Mouse (Mus musculus) MEL (cell line): Measurements from ENCODE around the gene Minar1. TPM values are rescaled to one million over a fixed set of nuclear protein-coding genes. Genes with fewer than 3 reads are reported as not detected.

Experiments
- DNase-seq: peaks from one replicate; pipeline ENCODE4 v3.0.0; 2011; ENCODE audit warnings: low read depth, low spot score
- H3K27ac ChIP-seq: 2 replicates; pipeline ENCODE4 v1.5.1; 2012; ENCODE audit warnings: low read depth, mild to moderate bottlenecking, control low read depth, low read length, moderate library complexity; ENCODE audit not compliant: control insufficient read depth
- H3K27me3 ChIP-seq, 2 experiments: fragments of 150-350 bp in 1 of 2; sonication (generic) in 1 of 2; 2 replicates each; pipeline ENCODE4 v1.6.1; 2012; ENCODE audit warnings: low read length in 2 of 2, mild to moderate bottlenecking in 2 of 2, improper control_type of control experiment in 1 of 2, moderate library complexity in 1 of 2; ENCODE audit not compliant: insufficient read depth in 2 of 2, control insufficient read depth in 1 of 2
- H3K36me3 ChIP-seq, 2 experiments: 2 replicates each; pipeline ENCODE4 v1.6.1; 2012 to 2014; ENCODE audit warnings: low read length in 2 of 2, improper control_type of control experiment in 1 of 2, inconsistent platforms in 1 of 2, mild to moderate bottlenecking in 1 of 2; ENCODE audit not compliant: insufficient read depth in 2 of 2, control insufficient read depth in 1 of 2
- H3K4me1 ChIP-seq, 2 experiments: fragments of 150-350 bp in 1 of 2; sonication (generic) in 1 of 2; 2 replicates each; pipeline ENCODE4 v1.6.1; 2012; ENCODE audit warnings: low read length in 2 of 2, improper control_type of control experiment in 1 of 2, mild to moderate bottlenecking in 1 of 2; ENCODE audit not compliant: insufficient read depth in 2 of 2, control insufficient read depth in 1 of 2
- H3K4me3 ChIP-seq, 2 experiments: fragments of 150-350 bp in 1 of 2; sonication (generic) in 1 of 2; 2 replicates each; pipeline ENCODE4 v1.5.1; 2012; ENCODE audit warnings: low read depth in 2 of 2, low read length in 2 of 2, mild to moderate bottlenecking in 2 of 2, moderate library complexity in 2 of 2, control low read depth in 1 of 2, improper control_type of control experiment in 1 of 2; ENCODE audit not compliant: control insufficient read depth in 1 of 2, insufficient read depth in 1 of 2
- H3K79me2 ChIP-seq: 2 replicates; pipeline ENCODE4 v1.6.1; 2012; ENCODE audit warnings: mild to moderate bottlenecking, low read length, moderate library complexity; ENCODE audit not compliant: control insufficient read depth, poor library complexity, insufficient read depth
- H3K9ac ChIP-seq: 2 replicates; pipeline ENCODE4 v1.6.1; 2012; ENCODE audit warnings: low read depth, mild to moderate bottlenecking, control low read depth, low read length, moderate library complexity; ENCODE audit not compliant: control insufficient read depth, poor library complexity, severe bottlenecking
- H3K9me3 ChIP-seq: fragments of 150-350 bp; sonication (generic); replicated peaks from 2 replicates; pipeline ENCODE4 v1.6.1; 2012; ENCODE audit warnings: mild to moderate bottlenecking, low read length, improper control_type of control experiment, moderate library complexity; ENCODE audit not compliant: insufficient read depth
- BHLHE40 ChIP-seq: IDR thresholded peaks from 2 replicates; pipeline ENCODE4 v1.6.1; 2012; ENCODE audit warnings: low read depth, mild to moderate bottlenecking, inconsistent platforms, low read length, improper control_type of control experiment, borderline replicate concordance
- ETS1 ChIP-seq: IDR thresholded peaks from 2 replicates; pipeline ENCODE4 v1.6.1; 2012; ENCODE audit warnings: low read depth, mild to moderate bottlenecking, inconsistent platforms, low read length, improper control_type of control experiment, moderate library complexity
- GABPA ChIP-seq: IDR thresholded peaks from 2 replicates; pipeline ENCODE4 v1.6.1; 2012; ENCODE audit warnings: low read depth, mild to moderate bottlenecking, inconsistent platforms, low read length, improper control_type of control experiment, moderate library complexity
- MAZ ChIP-seq: IDR thresholded peaks from 2 replicates; pipeline ENCODE4 v1.6.1; 2012; ENCODE audit warnings: low read depth, mild to moderate bottlenecking, inconsistent platforms, low read length, improper control_type of control experiment
- MEF2A ChIP-seq: IDR thresholded peaks from 2 replicates; pipeline ENCODE4 v1.6.1; 2014; ENCODE audit warnings: low read depth, mild to moderate bottlenecking, inconsistent platforms, low read length, improper control_type of control experiment; ENCODE audit not compliant: poor library complexity, insufficient replicate concordance, severe bottlenecking; ENCODE audit errors: extremely low read depth
- MXI1 ChIP-seq: IDR thresholded peaks from 2 replicates; pipeline ENCODE4 v1.6.1; 2011; ENCODE audit warnings: mild to moderate bottlenecking, low read depth, low read length, improper control_type of control experiment
- MYB ChIP-seq: IDR thresholded peaks from 2 replicates; pipeline ENCODE4 v1.6.1; 2011; ENCODE audit warnings: mild to moderate bottlenecking, low read depth, low read length, improper control_type of control experiment
- POLR2A ChIP-seq, 2 experiments: IDR thresholded peaks; 2 replicates each; pipeline ENCODE4 v1.6.1; 2011 to 2012; ENCODE audit warnings: low read length in 2 of 2, mild to moderate bottlenecking in 2 of 2, control low read depth in 1 of 2, improper control_type of control experiment in 1 of 2, low read depth in 1 of 2, moderate library complexity in 1 of 2; ENCODE audit not compliant: control insufficient read depth in 1 of 2, insufficient read depth in 1 of 2, poor library complexity in 1 of 2
- POLR2AphosphoS2 ChIP-seq: IDR thresholded peaks from 2 replicates; pipeline ENCODE4 v1.6.1; 2011; ENCODE audit warnings: low read length, improper control_type of control experiment
- RAD21 ChIP-seq: IDR thresholded peaks from 2 replicates; pipeline ENCODE4 v1.6.1; 2011; ENCODE audit warnings: mild to moderate bottlenecking, low read depth, low read length, improper control_type of control experiment
- RCOR1 ChIP-seq: IDR thresholded peaks from 2 replicates; pipeline ENCODE4 v1.6.1; 2012; ENCODE audit warnings: low read depth, mild to moderate bottlenecking, inconsistent platforms, low read length, improper control_type of control experiment
- SIN3A ChIP-seq: IDR thresholded peaks from 2 replicates; pipeline ENCODE4 v1.6.1; 2012; ENCODE audit warnings: low read length, improper control_type of control experiment, inconsistent platforms
- SMC3 ChIP-seq: IDR thresholded peaks from 2 replicates; pipeline ENCODE4 v1.6.1; 2011; ENCODE audit warnings: low read depth, low read length, improper control_type of control experiment
- ZC3H11A ChIP-seq: IDR thresholded peaks from 2 replicates; pipeline ENCODE4 v1.6.1; 2012; ENCODE audit warnings: low read depth, mild to moderate bottlenecking, inconsistent platforms, low read length, improper control_type of control experiment
- ZNF384 ChIP-seq: IDR thresholded peaks from 2 replicates; pipeline ENCODE4 v1.6.1; 2012; ENCODE audit warnings: low read depth, mild to moderate bottlenecking, inconsistent platforms, low read length, improper control_type of control experiment
- polyA plus RNA-seq, 2 experiments: library from polyadenylated mRNA; stranded (reverse) in 1 of 2; unstranded in 1 of 2; fragments of >175 nt in 1 of 2; fragments of >200 nt in 1 of 2; gene quantifications; 2 replicates each; pipeline versions ENCODE4 v1.2.1 to v1.2.4; 2012; ENCODE audit warnings: low replicate concordance in 2 of 2, low read depth in 1 of 2; ENCODE audit not compliant: insufficient read length in 2 of 2, insufficient read depth in 1 of 2, missing spikeins in 1 of 2
- total RNA-seq: library from RNA; depleted of rRNA; stranded (reverse); fragments of 300-350 nt; gene quantifications from 2 replicates; pipeline ENCODE4 v1.2.3, GENCODE M21; 2012

Minar1 gene
- total and polyA plus RNA-seq, 3 experiments, result not detected

DNA sequence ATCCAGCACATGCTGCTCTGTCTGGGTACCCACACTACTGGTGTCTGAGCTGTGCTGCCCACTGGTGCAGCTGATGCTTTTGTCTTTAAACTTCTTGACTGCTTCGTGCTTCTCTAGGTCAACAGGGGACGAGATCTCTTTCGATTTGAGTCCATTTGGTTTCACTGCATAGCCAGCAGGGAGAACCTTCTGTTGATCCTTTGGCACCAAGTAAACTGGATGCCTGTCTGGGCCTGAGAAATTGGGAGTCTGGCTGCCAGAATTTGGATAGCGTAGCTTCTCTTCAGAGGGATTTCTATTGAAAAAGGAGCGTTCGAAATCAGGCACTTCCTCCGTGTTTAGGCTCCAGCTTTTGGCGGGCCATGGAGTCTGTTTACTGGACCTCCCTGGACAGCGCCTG is 21.0 kb downstream of the Minar1 start:
- no peaks in the 10 kb centered on the region for H3K79me2 ChIP-seq
- H3K27ac ChIP-seq, result no peak overlapping the region
- DNase-seq, result no peak
- TF ChIP-seq MEF2A (no peak), MAZ (no peak), POLR2A (IDR thresholded peaks at IDR 0.05; ENCODE audit: control insufficient read depth in 1 of 2, insufficient read depth in 1 of 2, low read depth in 1 of 2, low read length in 2 of 2, poor library complexity in 1 of 2) (no peak), POLR2AphosphoS2 (no peak), ETS1 (no peak), MXI1 (no peak)
- H3K9me3 ChIP-seq, result no peaks in the 10 kb centered on the region
- H3K36me3 ChIP-seq, result no peaks in the 10 kb centered on the region
- H3K27me3 ChIP-seq, result no peaks in the 10 kb centered on the region
- H3K4me3 ChIP-seq, result no peak overlapping the region
- H3K9ac ChIP-seq, result no peak overlapping the region
- H3K4me1 ChIP-seq, result no peaks in the 10 kb centered on the region

DNA sequence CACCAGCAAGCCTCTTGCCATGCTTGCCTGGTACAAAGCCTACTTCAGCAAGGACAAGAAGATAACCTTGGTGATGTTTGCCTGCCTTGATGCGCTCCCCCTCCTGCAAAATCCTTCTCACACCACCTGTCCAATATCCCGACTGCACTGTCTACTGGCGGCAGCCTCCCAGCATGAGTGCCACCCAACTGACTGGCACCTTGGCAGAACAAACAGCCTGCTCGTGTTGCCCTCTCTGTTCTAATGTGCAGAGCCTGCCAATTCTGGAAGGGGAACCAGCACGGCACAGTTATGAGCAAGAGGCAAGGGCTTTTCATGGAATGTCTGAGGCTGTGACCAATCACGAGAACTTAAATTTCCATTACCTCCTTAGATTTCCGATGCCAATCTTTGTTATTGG is 22.2 kb downstream of the Minar1 start:
- Histone ChIP-seq H3K4me3 (no peak overlapping the region), H3K79me2 (no peaks in the 10 kb centered on the region), H3K9ac (no peak overlapping the region), H3K27ac (no peak overlapping the region), H3K36me3 (no peaks in the 10 kb centered on the region), H3K27me3 (no peaks in the 10 kb centered on the region), H3K4me1 (no peaks in the 10 kb centered on the region), H3K9me3 (no peaks in the 10 kb centered on the region)
- DNase-seq, result no peak
- TF ChIP-seq BHLHE40 (no peak), GABPA (no peak), RAD21 (no peak), SIN3A (no peak), ZC3H11A (no peak), SMC3 (no peak)

DNA sequence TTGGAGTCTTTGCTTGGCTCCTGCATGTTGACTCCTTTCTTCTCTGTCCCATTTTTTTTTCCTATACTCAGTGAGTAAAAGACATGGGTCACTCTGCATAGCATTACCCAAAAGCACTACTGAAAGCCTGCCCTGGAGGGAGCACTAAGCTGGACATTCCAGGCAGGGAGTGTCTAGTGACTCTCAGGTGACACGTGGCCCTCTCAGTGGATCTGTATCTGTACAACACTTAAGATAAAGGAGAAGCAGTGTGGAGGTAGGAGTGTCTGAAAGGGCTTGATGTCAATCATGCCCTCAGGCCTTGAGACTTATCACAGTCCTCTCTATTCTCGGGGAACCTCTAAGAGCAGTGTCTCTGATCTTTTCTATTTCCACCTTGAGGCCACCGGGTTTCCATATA is 25.9 kb downstream of the Minar1 start:
- no peak overlapping the region for H3K4me3 ChIP-seq
- no peaks in the 10 kb centered on the region for H3K36me3 ChIP-seq
- H3K79me2 ChIP-seq, result no peaks in the 10 kb centered on the region
- no peak overlapping the region for H3K27ac ChIP-seq
- no peaks in the 10 kb centered on the region for H3K27me3 ChIP-seq
- TF ChIP-seq ZNF384 (no peak), ZC3H11A (no peak), RCOR1 (no peak), MYB (no peak)
- H3K4me1 ChIP-seq, result no peaks in the 10 kb centered on the region
- H3K9ac ChIP-seq, result no peak overlapping the region
- DNase-seq, result no peak
- no peaks in the 10 kb centered on the region for H3K9me3 ChIP-seq
